Mouse (Mus musculus): Measurements from ENCODE around the gene Gas2l3. TPM values are rescaled to one million over a fixed set of nuclear protein-coding genes. Genes with fewer than 3 reads are reported as not detected.

Gas2l3 gene
- polyA plus RNA-seq, 1 experiment: 0.88 TPM

GRCm38 (mm10) chr10:89386461-89386860 is 57.3 kb downstream of the Gas2l3 start:
- Histone ChIP-seq H3K4me1 (ENCODE audit: control insufficient read depth, insufficient read depth, low read length) (no peaks in the 10 kb centered on the region), H3K27ac (ENCODE audit: insufficient read depth, low read length) (no peak overlapping the region), H3K4me3 (ENCODE audit: insufficient read depth, low read length) (no peak overlapping the region)
- TF ChIP-seq CTCF (IDR thresholded peaks at IDR 0.05; ENCODE audit: extremely low read depth, insufficient read depth, low read length) (no peak), POLR2A (IDR thresholded peaks at IDR 0.05; ENCODE audit: extremely low read depth, insufficient read depth, low read length) (no peak)

- Histone ChIP-seq H3K27ac (ENCODE audit: insufficient read depth, low read length) (no peak overlapping the region), H3K4me1 (ENCODE audit: control insufficient read depth, insufficient read depth, low read length) (no peaks in the 10 kb centered on the region), H3K4me3 (ENCODE audit: insufficient read depth, low read length) (no peak overlapping the region)
- TF ChIP-seq CTCF (IDR thresholded peaks at IDR 0.05; ENCODE audit: extremely low read depth, insufficient read depth, low read length) (peak; percentile 72), POLR2A (IDR thresholded peaks at IDR 0.05; ENCODE audit: extremely low read depth, insufficient read depth, low read length) (no peak)
Measured at GRCm38 (mm10) chr10:89383462-89383861, 60.3 kb downstream of the Gas2l3 start.

- TF ChIP-seq CTCF (IDR thresholded peaks at IDR 0.05; ENCODE audit: extremely low read depth, insufficient read depth, low read length): no peak
- TF ChIP-seq POLR2A (IDR thresholded peaks at IDR 0.05; ENCODE audit: extremely low read depth, insufficient read depth, low read length): no peak
- no peaks in the 10 kb centered on the region for H3K4me1 ChIP-seq (ENCODE audit: control insufficient read depth, insufficient read depth, low read length)
- no peak overlapping the region for H3K4me3 ChIP-seq (ENCODE audit: insufficient read depth, low read length)
- no peak overlapping the region for H3K27ac ChIP-seq (ENCODE audit: insufficient read depth, low read length)
Measured at GRCm38 (mm10) chr10:89377750-89378149, 66.0 kb downstream of the Gas2l3 start.

GRCm38 (mm10) chr10:89370051-89370450 is 73.7 kb downstream of the Gas2l3 start:
- H3K4me3 ChIP-seq (ENCODE audit: insufficient read depth, low read length): no peak overlapping the region
- no peak overlapping the region for H3K27ac ChIP-seq (ENCODE audit: insufficient read depth, low read length)
- no peaks in the 10 kb centered on the region for H3K4me1 ChIP-seq (ENCODE audit: control insufficient read depth, insufficient read depth, low read length)
- no peak for TF ChIP-seq CTCF (IDR thresholded peaks at IDR 0.05; ENCODE audit: extremely low read depth, insufficient read depth, low read length)
- TF ChIP-seq POLR2A (IDR thresholded peaks at IDR 0.05; ENCODE audit: extremely low read depth, insufficient read depth, low read length): no peak

- TF ChIP-seq POLR2A (IDR thresholded peaks at IDR 0.05; ENCODE audit: extremely low read depth, insufficient read depth, low read length) (no peak), CTCF (IDR thresholded peaks at IDR 0.05; ENCODE audit: extremely low read depth, insufficient read depth, low read length) (no peak)
- Histone ChIP-seq H3K27ac (ENCODE audit: insufficient read depth, low read length) (no peak overlapping the region), H3K4me1 (ENCODE audit: control insufficient read depth, insufficient read depth, low read length) (no peaks in the 10 kb centered on the region), H3K4me3 (ENCODE audit: insufficient read depth, low read length) (no peak overlapping the region)
Measured at GRCm38 (mm10) chr10:89358933-89359332, 84.8 kb downstream of the Gas2l3 start.

Other genes with a start within 250 kb of the Gas2l3 start
- 14.9 TPM in 2 replicates for gene Ano4, start 99.2 kb downstream of the Gas2l3 start, polyA plus RNA-seq (2012; rRNA removed)
- gene Nr1h4, start 89.6 kb upstream of the Gas2l3 start, polyA plus RNA-seq (2012; rRNA removed): 0.08 and 0.11 TPM in 2 replicates
- gene Slc17a8, start 177.3 kb upstream of the Gas2l3 start, polyA plus RNA-seq (2012; rRNA removed): 0.98 and 1.1 TPM in 2 replicates
- gene Scyl2, start 242.3 kb upstream of the Gas2l3 start, polyA plus RNA-seq (2012; rRNA removed): 25.7 and 26.0 TPM in 2 replicates